Mouse (Mus musculus) A20 (cell line): ENCODE data around the gene Gm17727.
"Not testable (repeated sequence)": the region's sequence is repeated elsewhere in the genome, so short reads cannot be mapped to it uniquely, and the experiment has no call there.

Source experiments
- DNase-seq: peaks from one replicate; pipeline ENCODE4 v3.0.0-alpha.2; 2011; ENCODE audit warnings: low read depth, low spot score

Gene Gm17727

GRCm38 (mm10) chr9:35778009-35778408, at the start of gene Gm17727:
Gene Gm17727 (minus strand): TSS chr9:35778109.
- DNase-seq: no peak

GRCm38 (mm10) chr9:35817881-35818280, 40.0 kb upstream of the Gm17727 start:
- DNase-seq: not testable (repeated sequence)

DNA sequence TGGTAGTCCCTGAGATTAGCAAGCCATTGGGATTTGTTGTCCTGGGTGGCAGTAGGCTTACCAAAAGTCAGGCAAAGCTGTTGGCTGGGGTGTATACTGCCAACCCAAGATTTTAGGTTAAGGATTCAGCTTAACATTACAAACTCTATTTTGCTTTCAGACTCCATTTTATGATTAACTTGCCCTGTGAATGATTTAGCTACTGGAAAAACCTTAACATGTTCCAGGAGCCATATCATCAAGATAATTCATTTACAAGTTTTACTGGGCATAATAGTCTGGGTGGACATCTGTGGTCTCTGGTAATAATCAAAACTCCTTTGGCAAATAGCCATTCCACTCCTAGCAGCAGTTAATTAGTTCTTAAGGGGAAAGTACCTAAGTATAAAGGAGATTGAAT, 20.2 kb upstream of the Gm17727 start:
- no peak for DNase-seq

DNA sequence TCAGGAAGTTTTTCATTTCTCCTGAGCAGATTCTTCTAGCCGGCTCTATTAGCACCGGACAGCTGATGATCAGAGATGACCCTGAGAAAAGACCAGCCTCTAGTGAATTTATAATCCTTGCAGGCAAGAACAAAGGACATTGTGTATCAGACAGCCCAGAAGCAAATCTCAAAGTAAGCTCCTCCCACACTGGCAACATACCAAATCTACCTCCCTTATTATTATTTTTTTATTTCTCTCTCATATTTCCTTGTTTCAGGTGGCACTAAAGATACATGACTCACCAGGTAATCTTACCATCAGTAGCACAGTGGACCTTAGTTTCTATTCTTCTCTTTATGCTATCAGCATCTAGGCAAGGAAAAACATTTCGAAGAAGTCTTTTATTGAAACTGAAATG, 12.1 kb upstream of the Gm17727 start, which contains the start of the genes Gm27235 and D730048I06Rik:
TSS of gene Gm27235 (minus strand) at position 101 of the 400 bp plus-strand sequence.
TSS of gene D730048I06Rik (minus strand) at position 112 of the 400 bp plus-strand sequence.
- no peak for DNase-seq

- DNase-seq: no peak
Measured at GRCm38 (mm10) chr9:35756843-35757242, 21.1 kb downstream of the Gm17727 start.

DNA sequence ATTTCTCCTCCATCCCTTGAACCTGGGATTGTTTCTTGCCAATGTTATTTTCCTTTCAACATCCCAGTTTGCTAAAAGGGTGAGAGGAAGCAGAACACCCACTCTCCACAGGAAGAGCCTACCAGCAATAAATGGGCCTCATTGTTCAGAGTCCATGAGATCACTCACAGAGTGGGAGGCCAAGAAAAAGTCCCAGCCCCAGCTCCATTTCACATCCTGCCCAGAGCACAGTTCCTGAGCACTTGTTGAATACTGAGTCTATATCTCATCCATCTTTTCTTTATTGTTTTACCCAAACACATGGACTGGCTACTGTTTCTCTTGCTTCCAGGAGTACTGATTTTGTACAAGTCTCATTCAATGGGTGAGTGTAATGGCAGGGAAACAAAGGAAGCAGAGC, 37.2 kb downstream of the Gm17727 start, which contains the start of gene Gm17677:
TSS of gene Gm17677 (plus strand) at position 301 of the 400 bp plus-strand sequence.
- no peak for DNase-seq
